Mouse (Mus musculus) heart, embryonic 16.5 days (tissue): Measurements from ENCODE around the gene Ralgapa1. TPM values are rescaled to one million over a fixed set of nuclear protein-coding genes. Genes with fewer than 3 reads are reported as not detected.
A peak's percentile ranks its signal among the peaks of the same experiment; 100 is the strongest.

Experiments used
- ATAC-seq: fragments of 200-750 bp; cut with Nextera tagmentation; replicated peaks from 2 replicates; pipeline ENCODE4 v1.8.0; 2017; ENCODE audit warnings: moderate number of reproducible peaks; ENCODE audit not compliant: insufficient read depth, low FRiP score; ENCODE audit errors: extremely low read depth
- H3K27ac ChIP-seq: fragments of 300-500 bp; sonication (generic); 2 replicates; pipeline ENCODE4 v1.5.1; 2014; ENCODE audit warnings: mild to moderate bottlenecking, low read length, control low read depth, moderate library complexity
- H3K27me3 ChIP-seq: fragments of 300-500 bp; sonication (generic); 2 replicates; pipeline ENCODE4 v1.6.1; 2014; ENCODE audit warnings: low read length, mixed read lengths; ENCODE audit not compliant: control insufficient read depth, insufficient read depth
- H3K36me3 ChIP-seq: fragments of 300-500 bp; sonication (generic); 2 replicates; pipeline ENCODE4 v1.6.1; 2014; ENCODE audit not compliant: control insufficient read depth, insufficient read depth
- H3K4me1 ChIP-seq: fragments of 300-500 bp; sonication (generic); 2 replicates; pipeline ENCODE4 v1.6.1; 2014; ENCODE audit warnings: low read length, mixed read lengths; ENCODE audit not compliant: control insufficient read depth, insufficient read depth
- H3K4me2 ChIP-seq: fragments of 300-500 bp; sonication (generic); 2 replicates; pipeline ENCODE4 v1.6.1; 2014; ENCODE audit warnings: low read depth, mild to moderate bottlenecking, control low read depth, low read length
- H3K4me3 ChIP-seq: fragments of 300-500 bp; sonication (generic); 2 replicates; pipeline ENCODE4 v1.5.1; 2014; ENCODE audit warnings: mild to moderate bottlenecking, control low read depth, low read length
- H3K9ac ChIP-seq: fragments of 300-500 bp; sonication (generic); 2 replicates; pipeline ENCODE4 v1.6.1; 2014; ENCODE audit warnings: low read length, control low read depth
- H3K9me3 ChIP-seq: fragments of 300-500 bp; sonication (generic); replicated peaks from 2 replicates; pipeline ENCODE4 v1.6.1; 2016; ENCODE audit warnings: low read length; ENCODE audit not compliant: control insufficient read depth
- WGBS: fragments of 180-500 bp; shearing (Covaris S2); extraction: QIAGEN DNeasy Blood & Tissue Kit; methylation state at CpG from one replicate; pipeline ENCODE4 v1.1.7; 2014; 5-methylcytosine and 5-hydroxymethylcytosine counted together
- polyA plus RNA-seq: library from polyadenylated mRNA; unstranded; fragments of >200 nt; fragmentation: Nextera tagmentation; extraction: Ambion mirVana; gene quantifications from 2 replicates; pipeline ENCODE4 v1.2.1, GENCODE M21; 2015

Gene Ralgapa1
- polyA plus RNA-seq, 1 experiment from 2014 or later: 14.2 TPM

DNA sequence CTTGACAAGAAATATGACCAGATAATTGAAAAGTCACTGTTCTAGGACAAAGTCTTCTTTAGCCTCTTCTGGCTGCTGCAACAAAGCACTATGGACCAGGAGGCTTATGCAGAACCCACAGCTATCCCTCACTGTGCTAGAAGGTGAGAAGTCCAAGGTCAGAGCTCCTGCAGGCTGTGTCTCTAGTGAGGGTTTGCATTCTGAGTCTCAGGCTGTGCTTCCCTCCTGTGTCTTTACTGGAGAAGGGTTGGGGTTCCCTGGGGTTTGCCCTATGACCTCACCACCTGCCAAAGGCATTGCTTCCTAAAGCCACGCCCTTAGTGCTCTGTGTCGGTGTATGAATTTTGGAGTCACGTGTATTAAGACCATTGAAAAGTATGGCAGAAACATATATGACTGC is 252.5 kb downstream of the Ralgapa1 start:
- no peak for ATAC-seq

DNA sequence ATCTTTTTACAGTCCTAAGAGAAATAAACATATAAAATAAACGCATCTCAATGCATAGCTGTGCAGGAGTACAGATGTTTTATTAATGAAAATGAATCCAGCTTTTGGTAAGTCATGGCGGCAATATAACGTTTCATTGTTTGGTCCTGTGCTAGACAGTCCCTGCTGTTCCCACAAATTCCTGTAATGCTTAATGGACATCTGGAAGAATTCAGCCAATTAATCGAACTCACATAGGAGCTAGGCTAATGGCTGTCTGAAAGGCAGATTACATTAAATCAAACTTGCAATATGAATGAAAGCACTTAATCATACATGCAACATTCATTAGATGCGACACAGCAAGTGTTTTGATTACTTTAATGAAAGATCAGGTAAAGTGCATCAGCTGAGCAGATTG is 254.1 kb downstream of the Ralgapa1 start:
- WGBS: 79% methylated on average over 5 of the region's 5 CpGs
- Histone ChIP-seq H3K4me3 (no peak overlapping the region), H3K4me1 (no peaks in the 10 kb centered on the region), H3K27me3 (no peaks in the 10 kb centered on the region), H3K9ac (no peak overlapping the region), H3K36me3 (no peaks in the 10 kb centered on the region), H3K4me2 (no peak overlapping the region), H3K9me3 (peaks cover 3% of the 10 kb centered on the region; the same call in 1 of the 2 replicates), H3K27ac (no peak overlapping the region)
- no peak for ATAC-seq

More for the DNA sequence above, 252.5 kb downstream of the Ralgapa1 start:
- Histone ChIP-seq H3K9ac (no peak overlapping the region), H3K27ac (no peak overlapping the region), H3K4me3 (no peak overlapping the region), H3K36me3 (no peaks in the 10 kb centered on the region), H3K4me2 (no peak overlapping the region), H3K27me3 (no peaks in the 10 kb centered on the region), H3K4me1 (no peaks in the 10 kb centered on the region), H3K9me3 (peaks cover 3% of the 10 kb centered on the region; the same call in 1 of the 2 replicates)
- 84% methylated on average over 3 of the region's 3 CpGs for WGBS

DNA sequence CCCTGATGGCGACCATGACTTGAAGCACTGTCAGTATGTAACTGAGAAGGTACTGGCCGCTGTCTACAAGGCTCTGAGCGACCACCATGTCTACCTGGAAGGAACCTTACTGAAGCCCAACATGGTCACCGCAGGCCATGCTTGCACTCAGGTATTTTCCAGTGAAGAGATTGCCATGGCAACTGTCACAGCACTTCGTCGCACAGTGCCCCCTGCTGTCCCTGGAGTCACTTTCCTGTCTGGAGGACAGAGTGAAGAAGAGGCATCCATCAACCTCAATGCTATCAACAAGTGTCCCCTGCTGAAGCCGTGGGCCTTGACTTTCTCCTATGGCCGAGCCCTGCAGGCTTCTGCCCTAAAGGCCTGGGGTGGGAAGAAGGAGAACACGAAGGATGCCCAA is 255.1 kb downstream of the Ralgapa1 start:
- Histone ChIP-seq H3K27me3 (no peaks in the 10 kb centered on the region), H3K4me3 (no peak overlapping the region), H3K9ac (no peak overlapping the region), H3K36me3 (no peaks in the 10 kb centered on the region), H3K4me1 (no peaks in the 10 kb centered on the region), H3K27ac (no peak overlapping the region), H3K9me3 (peaks cover 3% of the 10 kb centered on the region; the same call in 1 of the 2 replicates), H3K4me2 (no peak overlapping the region)
- ATAC-seq: no peak
- WGBS: 67% methylated on average over 9 of the region's 9 CpGs

DNA sequence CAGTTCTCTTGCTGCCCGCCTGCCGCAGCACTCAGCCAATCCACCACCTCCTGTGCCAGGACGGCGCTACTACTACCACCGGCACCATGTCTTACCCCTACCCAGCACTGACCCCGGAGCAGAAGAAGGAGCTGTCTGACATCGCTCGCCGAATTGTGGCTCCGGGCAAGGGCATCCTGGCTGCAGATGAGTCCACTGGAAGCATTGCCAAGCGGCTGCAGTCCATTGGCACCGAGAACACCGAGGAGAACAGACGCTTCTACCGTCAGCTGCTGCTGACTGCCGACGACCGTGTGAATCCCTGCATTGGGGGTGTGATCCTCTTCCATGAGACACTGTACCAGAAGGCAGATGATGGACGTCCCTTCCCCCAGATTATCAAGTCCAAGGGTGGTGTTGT is 255.8 kb downstream of the Ralgapa1 start, which contains the start of gene Aldoart2:
Gene Aldoart2, plus strand, starts transcription at position 34 of the 400 bp plus-strand sequence.
- ATAC-seq: no peak
- H3K9ac ChIP-seq: no peak within 1 kb of the TSS
- no peak within 1 kb of the TSS for H3K4me3 ChIP-seq
- 94% methylated on average over 19 of the region's 19 CpGs for WGBS
- no peaks in the 10 kb centered on the region for H3K9me3 ChIP-seq
- H3K4me1 ChIP-seq: no peaks in the 10 kb centered on the region
- H3K36me3 ChIP-seq: no peaks in the 10 kb centered on the region
- H3K27ac ChIP-seq: no peak within 1 kb of the TSS
- no peak within 1 kb of the TSS for H3K4me2 ChIP-seq
- no peaks in the 10 kb centered on the region for H3K27me3 ChIP-seq

DNA sequence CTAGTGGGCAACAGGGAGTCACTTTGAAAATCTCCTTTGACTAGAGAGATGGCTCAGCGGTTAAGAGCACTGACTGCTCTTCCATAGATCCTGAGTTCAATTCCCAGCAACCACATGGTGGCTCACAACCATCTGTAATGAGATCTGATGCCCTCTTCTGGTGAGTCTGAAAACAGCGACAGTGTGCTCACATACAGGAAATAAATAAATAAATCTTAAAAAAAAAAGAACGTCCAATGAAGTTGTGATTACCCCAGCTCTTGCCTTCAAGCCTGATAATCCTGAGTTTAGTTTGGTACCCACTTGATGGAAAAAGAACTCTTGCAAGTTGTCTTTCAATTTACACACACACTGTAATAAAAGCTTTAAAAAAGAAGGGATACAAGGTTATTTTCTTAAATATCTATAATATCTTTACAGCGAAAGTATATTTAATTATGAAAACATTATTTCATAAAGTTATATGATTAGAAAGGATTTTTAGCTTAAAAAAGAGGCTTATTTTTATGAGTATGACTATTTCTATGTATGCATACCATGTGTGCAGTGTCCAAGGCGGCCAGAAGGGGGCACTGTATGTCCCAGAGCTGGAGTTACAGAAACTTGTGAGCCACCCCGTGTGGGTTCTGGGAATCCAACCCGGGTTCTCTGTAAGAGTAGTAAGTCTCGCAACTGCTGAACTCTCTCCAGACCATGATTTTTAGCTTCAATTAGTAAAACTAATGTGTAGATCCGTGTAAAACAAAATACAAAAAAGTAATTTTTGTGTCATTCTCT is 256.6 kb downstream of the Ralgapa1 start:
- Histone ChIP-seq H3K4me1 (no peaks in the 10 kb centered on the region), H3K27me3 (no peaks in the 10 kb centered on the region), H3K36me3 (no peaks in the 10 kb centered on the region), H3K27ac (no peak overlapping the region), H3K9me3 (no peaks in the 10 kb centered on the region), H3K9ac (no peak overlapping the region), H3K4me2 (no peak overlapping the region), H3K4me3 (no peak overlapping the region)
- ATAC-seq: no peak
- 83% methylated on average over 9 of the region's 9 CpGs for WGBS

DNA sequence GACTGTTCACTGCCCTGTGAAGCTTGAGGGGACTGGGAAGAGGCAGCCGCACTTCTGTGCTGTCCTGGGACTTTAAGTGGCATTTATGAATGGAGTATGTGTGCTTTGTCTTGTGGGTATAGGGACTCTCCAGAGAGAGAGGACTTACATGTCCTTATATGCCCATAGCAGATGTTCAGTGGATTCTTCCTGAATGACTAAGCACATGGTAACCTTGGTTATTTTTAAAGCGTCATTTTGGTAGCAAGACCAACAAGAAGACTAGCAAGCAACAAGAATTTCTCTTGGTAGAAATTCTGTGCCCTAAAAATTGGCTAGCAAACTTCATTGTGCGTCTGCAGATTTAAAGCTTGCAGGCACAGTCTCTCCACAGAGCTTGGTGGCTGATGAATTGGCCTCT is 257.2 kb downstream of the Ralgapa1 start:
- no peak overlapping the region for H3K9ac ChIP-seq
- no peak overlapping the region for H3K4me3 ChIP-seq
- H3K36me3 ChIP-seq: no peaks in the 10 kb centered on the region
- H3K27ac ChIP-seq: no peak overlapping the region
- no peaks in the 10 kb centered on the region for H3K9me3 ChIP-seq
- ATAC-seq: no peak
- no peak overlapping the region for H3K4me2 ChIP-seq
- no peaks in the 10 kb centered on the region for H3K27me3 ChIP-seq
- 84% methylated on average over 3 of the region's 3 CpGs for WGBS
- H3K4me1 ChIP-seq: no peaks in the 10 kb centered on the region

DNA sequence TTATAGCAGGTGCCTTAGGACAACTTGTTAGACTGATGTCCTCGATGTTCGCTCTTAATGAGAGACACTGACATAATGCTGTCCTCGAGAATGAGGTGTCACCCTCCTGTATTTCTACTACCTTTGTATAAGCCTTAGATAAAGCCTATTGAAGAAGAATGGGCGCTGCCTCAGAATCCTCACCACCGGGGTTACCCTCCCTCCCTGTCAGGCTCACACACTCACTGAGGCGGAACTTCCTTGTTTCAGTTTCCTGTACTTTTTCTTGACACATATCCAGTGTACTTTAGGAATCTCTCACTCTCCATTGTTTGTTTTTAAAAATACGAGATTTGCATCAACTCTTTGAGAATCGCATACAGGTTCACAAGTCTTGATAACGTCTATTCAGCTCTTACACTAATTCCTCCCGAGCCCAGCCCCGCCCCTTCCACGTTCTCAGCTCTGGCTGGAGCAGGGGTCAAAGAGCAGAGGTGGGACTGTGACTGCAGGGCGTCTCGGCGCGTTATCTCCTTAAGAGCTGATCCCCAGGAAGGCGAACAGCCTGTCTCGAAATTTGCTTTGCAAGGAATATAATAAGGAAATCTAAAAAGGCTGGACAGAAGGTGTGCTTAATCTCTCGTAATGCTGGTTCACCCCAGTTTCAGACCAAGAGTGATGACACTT is 260.8 kb downstream of the Ralgapa1 start:
- Histone ChIP-seq H3K36me3 (no peaks in the 10 kb centered on the region), H3K27me3 (no peaks in the 10 kb centered on the region), H3K4me2 (peak overlapping the region; percentile 80), H3K9me3 (no peaks in the 10 kb centered on the region), H3K4me3 (peak overlapping the region; percentile 54), H3K27ac (no peak overlapping the region), H3K9ac (peak overlapping the region; percentile 66), H3K4me1 (no peaks in the 10 kb centered on the region)
- no peak for ATAC-seq
- 12% methylated on average over 19 of the region's 19 CpGs for WGBS

DNA sequence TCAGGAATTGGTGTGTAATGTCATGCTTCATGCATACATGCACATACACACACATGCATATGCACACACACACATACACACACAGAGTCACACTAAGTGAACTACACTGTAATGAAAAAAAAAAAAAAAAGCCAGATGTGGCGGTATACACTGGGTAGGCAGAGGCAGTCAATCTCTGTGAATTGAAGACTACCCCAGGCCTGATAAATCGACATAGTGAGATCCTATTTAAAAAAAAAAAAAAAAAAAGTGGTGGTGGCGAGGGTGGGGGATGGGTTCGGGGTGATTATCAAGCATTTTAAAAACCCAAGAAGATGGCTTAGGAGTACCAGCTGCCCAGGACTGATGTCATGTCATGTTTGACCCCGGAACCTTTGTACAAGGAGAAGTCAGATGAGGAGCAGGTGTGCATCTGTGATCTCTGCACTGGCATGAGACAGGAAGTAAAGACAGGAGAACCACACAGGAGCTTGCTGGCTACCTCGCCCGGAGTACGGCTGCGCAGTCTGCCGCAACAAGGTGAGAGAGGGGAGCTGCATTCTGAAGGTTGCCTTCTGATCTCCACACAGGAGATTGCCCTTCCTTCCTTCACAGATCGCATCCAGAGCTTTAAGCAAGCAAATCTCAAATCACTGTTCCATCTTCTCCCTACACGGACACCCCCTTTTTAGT is 261.6 kb downstream of the Ralgapa1 start:
- no peak overlapping the region for H3K4me3 ChIP-seq
- H3K27me3 ChIP-seq: no peaks in the 10 kb centered on the region
- H3K4me1 ChIP-seq: no peaks in the 10 kb centered on the region
- no peak overlapping the region for H3K27ac ChIP-seq
- no peak overlapping the region for H3K4me2 ChIP-seq
- no peak overlapping the region for H3K9ac ChIP-seq
- WGBS: 83% methylated on average over 12 of the region's 12 CpGs
- no peak for ATAC-seq
- no peaks in the 10 kb centered on the region for H3K36me3 ChIP-seq
- H3K9me3 ChIP-seq: no peaks in the 10 kb centered on the region

DNA sequence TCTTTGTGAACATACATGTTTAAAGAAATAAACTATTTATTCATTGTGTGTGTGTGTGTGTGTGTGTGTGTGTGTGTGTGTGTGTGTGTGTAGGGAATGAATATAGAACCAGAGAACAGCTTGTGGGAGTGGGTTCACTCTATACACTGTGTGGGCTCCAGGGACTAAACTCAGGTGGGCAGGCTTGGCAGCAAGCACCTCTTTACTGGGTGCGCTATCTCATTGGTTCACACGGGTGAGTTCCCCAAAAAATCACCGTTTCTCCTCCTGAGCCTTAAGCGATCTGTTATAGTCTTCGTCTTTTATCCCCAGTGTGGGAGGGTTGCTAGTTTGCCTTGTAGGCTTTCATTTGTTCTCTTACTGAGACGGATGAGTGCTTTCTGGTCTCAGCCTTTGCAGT is 263.1 kb downstream of the Ralgapa1 start:
- Histone ChIP-seq H3K9me3 (no peaks in the 10 kb centered on the region), H3K27me3 (no peaks in the 10 kb centered on the region), H3K4me2 (no peak overlapping the region), H3K27ac (no peak overlapping the region), H3K4me3 (no peak overlapping the region), H3K9ac (no peak overlapping the region), H3K4me1 (no peaks in the 10 kb centered on the region), H3K36me3 (no peaks in the 10 kb centered on the region)
- WGBS: 80% methylated on average over 6 of the region's 6 CpGs
- ATAC-seq: no peak
